Mouse (Mus musculus) midbrain, embryonic 11.5 days (tissue): ENCODE data around the gene Tm4sf1. TPM values are rescaled to one million over a fixed set of nuclear protein-coding genes. Genes with fewer than 3 reads are reported as not detected.

Experiments
- ATAC-seq: fragments of 200-750 bp; cut with Nextera tagmentation; 2 replicates; pipeline ENCODE4 v1.8.0; 2017; ENCODE audit warnings: moderate TSS enrichment, moderate library complexity; ENCODE audit not compliant: low FRiP score
- DNase-seq: peaks from one replicate; pipeline ENCODE4 v3.0.0; 2015; ENCODE audit warnings: low spot score; ENCODE audit errors: missing footprints
- H3K27ac ChIP-seq: fragments of 300-500 bp; sonication (generic); 2 replicates; pipeline ENCODE4 v1.5.1; 2014; ENCODE audit warnings: low read depth, low read length
- H3K27me3 ChIP-seq: fragments of 300-500 bp; sonication (generic); 2 replicates; pipeline ENCODE4 v1.6.1; 2014; ENCODE audit warnings: mild to moderate bottlenecking, low read length, moderate library complexity, mixed read lengths; ENCODE audit not compliant: control insufficient read depth, insufficient read depth
- H3K36me3 ChIP-seq: fragments of 300-500 bp; sonication (generic); 2 replicates; pipeline ENCODE4 v1.6.1; 2014; ENCODE audit warnings: mild to moderate bottlenecking, low read length, moderate library complexity, mixed read lengths; ENCODE audit not compliant: control insufficient read depth, insufficient read depth
- H3K4me1 ChIP-seq: fragments of 300-500 bp; sonication (generic); 2 replicates; pipeline ENCODE4 v1.6.1; 2014; ENCODE audit warnings: low read length; ENCODE audit not compliant: control insufficient read depth, insufficient read depth
- H3K4me2 ChIP-seq: fragments of 300-500 bp; sonication (generic); 2 replicates; pipeline ENCODE4 v1.6.1; 2014; ENCODE audit warnings: mild to moderate bottlenecking, moderate library complexity
- H3K4me3 ChIP-seq: fragments of 300-500 bp; sonication (generic); 2 replicates; pipeline ENCODE4 v1.5.1; 2014; ENCODE audit warnings: low read depth, low read length
- H3K9ac ChIP-seq: fragments of 300-500 bp; sonication (generic); 2 replicates; pipeline ENCODE4 v1.6.1; 2014; ENCODE audit warnings: low read length
- H3K9me3 ChIP-seq: fragments of 300-500 bp; sonication (generic); 2 replicates; pipeline ENCODE4 v1.6.1; 2016; ENCODE audit warnings: low read length; ENCODE audit not compliant: control insufficient read depth
- WGBS: fragments of 180-500 bp; shearing (Covaris S2); extraction: QIAGEN DNeasy Blood & Tissue Kit; methylation state at CpG from one replicate; pipeline ENCODE4 v1.1.7; 2014; 5-methylcytosine and 5-hydroxymethylcytosine counted together
- polyA plus RNA-seq: library from polyadenylated mRNA; unstranded; fragments of >200 nt; fragmentation: Nextera tagmentation; extraction: Ambion mirVana; gene quantifications from 2 replicates; pipeline ENCODE4 v1.2.1, GENCODE M21; 2014

Gene Tm4sf1
- polyA plus RNA-seq, 1 experiment from 2014 or later, result 30.6 TPM

DNA sequence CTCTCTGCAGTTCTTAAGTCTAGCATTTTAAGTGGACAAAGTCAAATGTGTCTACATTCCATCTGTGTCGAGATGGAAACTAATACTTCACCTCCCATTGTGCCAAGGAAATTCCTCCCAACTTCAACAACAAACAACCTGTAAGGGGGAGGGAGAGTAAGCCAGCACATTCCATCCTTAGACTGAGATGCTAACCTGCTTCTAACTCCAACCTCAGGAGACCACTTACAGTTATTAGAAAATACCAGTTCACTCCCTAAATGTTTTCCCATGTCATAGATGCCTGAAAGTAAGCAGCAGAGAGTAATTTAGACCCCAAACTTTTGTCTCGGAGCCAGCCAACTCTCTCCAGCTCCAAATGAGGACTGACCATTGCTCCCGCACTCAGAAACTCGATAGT, 7.9 kb downstream of the Tm4sf1 start:
- Histone ChIP-seq H3K27ac (no peak overlapping the region), H3K9me3 (no peaks in the 10 kb centered on the region), H3K27me3 (no peaks in the 10 kb centered on the region), H3K4me3 (no peak overlapping the region), H3K36me3 (no peaks in the 10 kb centered on the region), H3K4me1 (no peaks in the 10 kb centered on the region), H3K9ac (no peak overlapping the region), H3K4me2 (no peak overlapping the region)
- WGBS, result 69% methylated on average over 4 of the region's 4 CpGs
- ATAC-seq (no peak), DNase-seq (peak; percentile 82)

DNA sequence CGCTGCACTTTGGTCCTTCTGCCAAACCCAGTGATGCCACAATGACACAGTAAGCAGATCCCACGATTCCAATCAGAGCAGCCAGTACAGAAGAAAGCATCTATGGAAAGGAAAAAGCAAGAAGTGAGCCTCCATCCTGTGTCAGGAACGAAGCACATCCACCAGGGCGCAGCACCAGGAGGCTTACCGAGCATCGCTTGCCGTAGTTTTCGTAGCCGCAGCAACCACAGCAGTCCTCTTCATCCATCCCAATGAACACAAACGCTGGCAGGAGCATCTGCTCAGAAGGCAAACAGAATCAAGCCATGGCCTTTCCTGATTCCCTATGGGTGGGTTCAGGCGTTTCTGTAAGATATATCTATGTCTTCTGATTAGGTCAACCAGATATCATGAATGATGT, 9.0 kb downstream of the Tm4sf1 start:
- no peak overlapping the region for H3K4me3 ChIP-seq
- H3K36me3 ChIP-seq, result no peaks in the 10 kb centered on the region
- 66% methylated on average over 11 of the region's 11 CpGs for WGBS
- no peaks in the 10 kb centered on the region for H3K4me1 ChIP-seq
- DNase-seq, result peak; percentile 81
- no peaks in the 10 kb centered on the region for H3K9me3 ChIP-seq
- H3K4me2 ChIP-seq, result no peak overlapping the region
- H3K27ac ChIP-seq, result no peak overlapping the region
- H3K27me3 ChIP-seq, result no peaks in the 10 kb centered on the region
- no peak overlapping the region for H3K9ac ChIP-seq
- ATAC-seq, result no peak

DNA sequence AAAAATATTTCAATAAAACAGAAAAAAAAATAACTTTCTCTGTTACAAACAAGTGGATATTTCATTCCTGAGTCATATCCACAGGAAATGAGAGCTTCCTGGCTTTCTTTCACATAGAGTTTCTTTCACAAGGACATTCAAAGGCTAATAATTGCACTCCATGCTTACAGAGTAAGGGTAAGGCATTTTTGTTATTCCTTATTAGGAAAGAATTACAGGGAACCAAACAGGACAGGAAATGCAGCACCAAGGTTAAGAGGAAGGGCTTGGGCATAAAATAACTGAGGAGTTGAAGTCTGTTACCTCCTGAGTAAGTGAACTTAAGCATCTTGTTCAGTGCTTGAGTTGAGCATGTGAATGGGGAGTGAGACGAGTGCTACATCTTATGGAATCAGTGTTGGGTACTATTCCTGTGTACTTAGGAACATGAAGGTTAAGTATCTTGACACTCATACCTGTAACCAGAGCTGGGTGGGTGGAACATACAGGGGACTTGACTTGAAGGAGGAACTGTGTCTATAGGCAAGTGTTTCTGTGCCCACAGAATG, 12.8 kb downstream of the Tm4sf1 start:
- WGBS, result 93% methylated on average over 1 of the region's 1 CpGs

DNA sequence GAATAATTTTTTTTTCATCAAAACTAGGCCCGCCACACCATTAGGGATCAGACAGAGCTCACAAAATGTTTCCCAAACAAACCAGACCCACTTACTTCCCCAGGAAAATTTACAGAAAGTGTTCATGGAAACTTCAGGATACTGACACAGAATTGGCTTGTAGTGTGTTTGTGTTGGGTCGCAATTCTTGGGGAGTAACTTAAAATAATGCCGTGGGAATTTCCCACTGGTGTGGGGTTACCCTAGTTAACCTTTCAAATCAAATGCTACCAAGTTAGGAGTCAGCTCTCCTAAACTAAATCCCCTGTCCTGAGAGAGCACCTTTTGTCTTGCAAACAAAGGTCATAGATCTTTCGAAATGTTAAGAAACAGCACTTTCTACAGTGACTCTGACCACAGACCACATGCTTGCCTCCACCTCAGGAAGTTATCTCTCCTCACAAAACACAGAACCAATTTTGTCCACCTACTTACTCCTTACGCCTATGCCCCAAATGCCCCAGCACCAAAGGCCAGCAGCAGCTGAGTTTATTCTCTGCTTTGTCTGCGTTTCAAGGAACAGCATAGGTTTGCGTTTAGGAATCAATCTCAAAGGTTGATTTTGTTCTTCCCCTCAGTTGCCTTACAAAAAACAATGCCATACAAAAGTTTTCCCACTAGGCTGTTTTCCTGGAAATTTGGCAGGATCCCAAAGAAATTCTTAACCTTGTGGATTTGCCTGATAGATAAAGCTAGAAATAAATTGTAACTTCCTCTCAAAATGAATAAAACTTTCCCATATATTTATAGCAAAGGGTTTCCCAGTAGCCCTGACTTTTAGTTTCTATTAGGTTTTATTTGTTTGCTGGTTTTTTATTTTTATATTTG, 13.7 kb downstream of the Tm4sf1 start:
- Histone ChIP-seq H3K27me3 (no peaks in the 10 kb centered on the region), H3K4me2 (no peak overlapping the region), H3K4me1 (no peaks in the 10 kb centered on the region; the same call in 1 of the 2 replicates), H3K9ac (no peak overlapping the region), H3K36me3 (no peaks in the 10 kb centered on the region), H3K9me3 (no peaks in the 10 kb centered on the region), H3K27ac (no peak overlapping the region), H3K4me3 (no peak overlapping the region)
- 41% methylated on average over 7 of the region's 7 CpGs for WGBS
- ATAC-seq (no peak), DNase-seq (no peak)

More for the DNA sequence above, 12.8 kb downstream of the Tm4sf1 start:
- Histone ChIP-seq H3K9ac (no peak overlapping the region), H3K27ac (no peak overlapping the region), H3K4me2 (no peak overlapping the region), H3K9me3 (no peaks in the 10 kb centered on the region), H3K4me1 (no peaks in the 10 kb centered on the region; the same call in 1 of the 2 replicates), H3K36me3 (no peaks in the 10 kb centered on the region), H3K27me3 (no peaks in the 10 kb centered on the region), H3K4me3 (no peak overlapping the region)
- ATAC-seq (no peak), DNase-seq (peak; percentile 68)

DNA sequence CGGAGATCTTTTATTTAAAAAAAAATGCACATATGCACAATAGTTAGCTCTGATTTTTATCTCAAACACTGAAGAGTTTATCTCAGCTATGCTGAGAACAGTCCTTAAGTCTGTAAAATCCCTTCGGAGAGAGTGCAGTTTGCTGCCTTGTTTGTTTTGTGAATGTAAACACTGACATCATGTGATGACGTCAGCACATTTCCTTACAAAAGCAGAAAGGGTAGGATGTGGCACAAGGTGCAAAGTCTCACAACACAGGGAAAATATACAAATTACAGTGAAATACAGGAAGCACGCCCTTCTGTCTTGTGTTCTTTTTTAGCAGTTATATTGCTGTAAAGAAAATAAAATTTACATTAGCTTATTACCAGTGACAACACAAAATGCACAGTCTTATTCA, 14.3 kb downstream of the Tm4sf1 start:
- H3K4me3 ChIP-seq, result no peak overlapping the region
- H3K4me2 ChIP-seq, result no peak overlapping the region
- no peaks in the 10 kb centered on the region for H3K9me3 ChIP-seq
- no peak for DNase-seq
- H3K36me3 ChIP-seq, result no peaks in the 10 kb centered on the region
- H3K27ac ChIP-seq, result no peak overlapping the region
- no peaks in the 10 kb centered on the region for H3K27me3 ChIP-seq
- H3K9ac ChIP-seq, result no peak overlapping the region
- 65% methylated on average over 4 of the region's 4 CpGs for WGBS
- no peaks in the 10 kb centered on the region; the same call in 1 of the 2 replicates for H3K4me1 ChIP-seq
- ATAC-seq, result no peak

DNA sequence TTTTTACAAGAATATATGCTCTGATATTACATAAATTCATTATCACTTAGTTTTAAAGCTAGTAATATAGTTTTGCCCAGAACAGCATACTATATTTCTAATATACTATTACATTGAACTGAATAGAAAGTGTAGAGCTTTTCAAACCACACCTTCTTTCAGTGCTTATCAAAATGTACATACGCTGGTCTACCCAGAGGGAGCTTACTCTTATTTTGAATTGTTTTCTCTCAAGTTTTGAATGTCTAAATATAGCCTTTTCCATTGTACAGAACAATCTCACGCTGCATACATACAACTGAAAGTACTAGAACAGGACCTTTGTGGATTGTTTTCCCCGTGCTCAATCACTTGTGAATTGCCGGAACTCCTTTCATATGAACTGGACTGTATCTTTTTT, 23.6 kb downstream of the Tm4sf1 start:
- H3K27ac ChIP-seq, result no peak overlapping the region
- H3K4me1 ChIP-seq, result no peaks in the 10 kb centered on the region
- no peak overlapping the region for H3K4me2 ChIP-seq
- DNase-seq (no peak), ATAC-seq (no peak)
- H3K36me3 ChIP-seq, result no peaks in the 10 kb centered on the region
- WGBS, result 91% methylated on average over 4 of the region's 4 CpGs
- H3K9ac ChIP-seq, result no peak overlapping the region
- no peak overlapping the region for H3K4me3 ChIP-seq
- H3K27me3 ChIP-seq, result no peaks in the 10 kb centered on the region
- no peaks in the 10 kb centered on the region for H3K9me3 ChIP-seq

DNA sequence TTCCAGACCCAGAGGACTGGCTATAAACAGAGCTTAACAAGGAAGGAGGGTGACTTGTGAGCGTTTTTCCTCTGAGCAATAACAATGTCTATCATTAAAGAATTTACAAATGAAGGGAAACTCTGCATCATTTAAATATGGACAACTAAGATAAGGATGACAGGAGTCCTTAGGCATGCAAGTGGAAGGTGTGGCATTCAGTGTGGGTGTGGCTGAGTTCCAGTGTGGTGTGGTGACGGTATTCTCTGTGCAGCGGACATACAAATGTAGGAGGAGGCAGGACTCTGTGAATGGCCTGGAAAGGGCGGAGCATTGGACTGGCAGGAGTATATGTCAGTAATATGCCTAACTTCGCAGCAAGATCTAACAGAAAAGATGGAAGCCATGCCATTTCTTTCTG, 24.3 kb downstream of the Tm4sf1 start:
- Histone ChIP-seq H3K9me3 (no peaks in the 10 kb centered on the region), H3K4me1 (no peaks in the 10 kb centered on the region), H3K4me2 (no peak overlapping the region), H3K36me3 (no peaks in the 10 kb centered on the region), H3K4me3 (no peak overlapping the region), H3K27me3 (no peaks in the 10 kb centered on the region), H3K27ac (no peak overlapping the region), H3K9ac (no peak overlapping the region)
- WGBS, result 81% methylated on average over 5 of the region's 5 CpGs
- no peak for ATAC-seq
- no peak for DNase-seq

DNA sequence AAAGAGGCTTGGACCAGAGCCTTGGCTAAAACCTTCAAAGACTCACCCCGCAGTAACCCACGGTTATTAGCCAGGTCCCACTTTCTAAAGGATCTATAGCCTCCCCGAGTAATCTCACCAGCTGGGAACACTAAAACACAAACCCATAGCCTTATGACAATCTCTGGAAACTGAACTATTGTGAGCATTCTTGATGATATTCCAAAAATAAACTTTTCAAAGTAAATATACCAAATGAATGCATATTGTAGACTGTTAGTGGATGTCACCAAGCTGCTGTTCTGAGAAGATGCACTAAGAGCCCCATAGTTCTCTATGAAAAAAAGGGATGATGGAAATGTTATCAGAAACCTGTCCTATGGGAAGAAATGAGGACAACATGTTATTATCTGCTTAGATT, 25.0 kb downstream of the Tm4sf1 start:
- H3K9ac ChIP-seq, result no peak overlapping the region
- H3K27ac ChIP-seq, result no peak overlapping the region
- ATAC-seq (no peak), DNase-seq (no peak)
- no peaks in the 10 kb centered on the region for H3K4me1 ChIP-seq
- 90% methylated on average over 3 of the region's 3 CpGs for WGBS
- H3K4me2 ChIP-seq, result no peak overlapping the region
- no peak overlapping the region for H3K4me3 ChIP-seq
- H3K9me3 ChIP-seq, result no peaks in the 10 kb centered on the region
- H3K36me3 ChIP-seq, result no peaks in the 10 kb centered on the region
- no peaks in the 10 kb centered on the region for H3K27me3 ChIP-seq

DNA sequence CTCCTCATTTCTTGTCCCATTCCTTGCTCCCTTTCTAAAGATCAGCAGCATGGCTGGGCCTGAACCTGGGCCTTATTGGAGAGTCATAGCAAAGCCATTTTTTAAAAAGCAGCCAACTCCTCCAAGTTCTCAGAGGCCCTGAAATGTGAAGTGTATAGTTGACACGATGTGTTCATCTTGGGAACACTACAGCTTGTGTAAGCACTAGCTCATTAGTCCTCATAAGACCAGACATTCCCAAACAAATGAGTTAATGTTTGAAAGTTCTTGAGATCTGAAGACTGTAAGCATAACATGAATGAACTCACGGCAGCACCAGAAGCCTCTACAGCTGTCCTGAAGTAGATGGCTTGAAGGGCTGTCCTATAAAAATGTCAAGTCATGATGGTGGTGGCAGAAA, 32.8 kb downstream of the Tm4sf1 start:
- H3K36me3 ChIP-seq, result no peaks in the 10 kb centered on the region
- 82% methylated on average over 2 of the region's 2 CpGs for WGBS
- no peak for DNase-seq
- H3K9ac ChIP-seq, result no peak overlapping the region
- H3K4me3 ChIP-seq, result no peak overlapping the region
- no peak overlapping the region for H3K4me2 ChIP-seq
- no peak for ATAC-seq
- no peaks in the 10 kb centered on the region for H3K9me3 ChIP-seq
- no peaks in the 10 kb centered on the region for H3K4me1 ChIP-seq
- no peak overlapping the region for H3K27ac ChIP-seq
- no peaks in the 10 kb centered on the region for H3K27me3 ChIP-seq
